Mouse (Mus musculus): ENCODE measurements at regions not wholly inside any gene's neighbourhood (a gene's known extent, or its start where the extent isn't known, plus 50 kb on each side); places are given as distances from the start of the nearest gene placed in this dataset.
A peak's percentile ranks its signal among the peaks of the same experiment; 100 is the strongest.

GRCm38 (mm10) chr1:49082555-49082954 lies 1817.9 kb upstream of the Tmeff2 start:
- no peak for DNase-seq

DNA sequence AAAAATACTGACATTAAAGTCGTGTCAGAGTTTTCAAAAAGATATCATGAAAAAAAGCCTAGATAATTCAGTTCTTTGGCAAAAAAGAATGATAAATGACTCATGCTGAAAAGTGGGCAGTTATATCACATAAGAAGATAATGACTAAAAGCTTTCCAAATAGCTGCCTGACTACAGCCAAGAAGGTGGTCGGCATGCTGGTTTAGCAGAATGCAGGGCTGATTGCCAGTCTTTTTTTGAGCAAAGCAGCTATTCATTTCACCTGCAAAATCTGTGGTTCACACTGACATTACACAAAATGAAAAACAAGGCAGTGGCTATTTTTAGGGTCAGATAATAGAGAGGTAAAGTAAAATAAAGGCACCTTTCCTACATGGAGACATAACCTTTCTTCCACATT lies 1800.9 kb upstream of the Tmeff2 start:
- peak; percentile 63 for DNase-seq

- DNase-seq = peak; percentile 14
These were observed 1791.4 kb upstream of the Tmeff2 start for GRCm38 (mm10) chr1:49109090-49109489.

- peak; percentile 10 for DNase-seq
These were observed 1790.9 kb upstream of the Tmeff2 start for GRCm38 (mm10) chr1:49109511-49109910.
